Mouse (Mus musculus) C2C12 (cell line): ENCODE measurements around the gene Lef1. TPM values are rescaled to one million over a fixed set of nuclear protein-coding genes. Genes with fewer than 3 reads are reported as not detected.

ENCODE experiments used
- H3K27me3 ChIP-seq: one replicate; pipeline ENCODE4 v1.6.1; 2011; ENCODE audit not compliant: control insufficient read depth, insufficient read depth, insufficient read length
- H3K36me3 ChIP-seq: one replicate; pipeline ENCODE4 v1.6.1; 2011; ENCODE audit not compliant: control insufficient read depth, insufficient read depth
- H3K4me3 ChIP-seq: one replicate; pipeline ENCODE4 v1.5.1; 2011; ENCODE audit warnings: mild to moderate bottlenecking, control low read depth; ENCODE audit not compliant: poor library complexity, insufficient read depth, severe bottlenecking
- H3K79me2 ChIP-seq: one replicate; pipeline ENCODE4 v1.6.1; 2011; ENCODE audit not compliant: control insufficient read depth, insufficient read depth
- H3K79me3 ChIP-seq: one replicate; pipeline ENCODE4 v1.6.1; 2011; ENCODE audit warnings: low read depth, control low read depth
- H3ac ChIP-seq: one replicate; pipeline ENCODE3; 2011; ENCODE audit warnings: low read depth; ENCODE audit not compliant: control insufficient read depth, insufficient read length
- CEBPB ChIP-seq: IDR thresholded peaks from one replicate; pipeline ENCODE4 v1.6.1; 2011; ENCODE audit warnings: low read depth, mild to moderate bottlenecking, control low read depth, moderate library complexity
- CTCF ChIP-seq: IDR thresholded peaks from one replicate; pipeline ENCODE4 v1.5.1; 2011; ENCODE audit not compliant: control insufficient read depth, insufficient read depth, insufficient read length
- FOSL1 ChIP-seq: IDR thresholded peaks from one replicate; pipeline ENCODE4 v1.8.0; 2011; ENCODE audit warnings: mild to moderate bottlenecking, low read length; ENCODE audit not compliant: poor library complexity, insufficient read depth, severe bottlenecking
- MAX ChIP-seq: IDR thresholded peaks from one replicate; pipeline ENCODE4 v1.6.1; 2011; ENCODE audit warnings: mild to moderate bottlenecking, control low read depth
- MYOD1 ChIP-seq: IDR thresholded peaks from one replicate; pipeline ENCODE4 v1.6.1; 2011; ENCODE audit warnings: low read depth; ENCODE audit not compliant: control insufficient read depth, insufficient read length
- MYOG ChIP-seq: IDR thresholded peaks from one replicate; pipeline ENCODE4 v1.6.1; 2011; ENCODE audit not compliant: control insufficient read depth, insufficient read length; ENCODE audit errors: extremely low read depth
- USF1 ChIP-seq: IDR thresholded peaks from one replicate; pipeline ENCODE4 v1.6.1; 2011; ENCODE audit warnings: low read depth, mild to moderate bottlenecking, control low read depth, moderate library complexity
- polyA plus RNA-seq: library from polyadenylated mRNA; unstranded; fragments of >200 nt; fragmentation: generic; extraction: Trizol; gene quantifications from one replicate; pipeline ENCODE4 v1.2.1, GENCODE M21; 2012; ENCODE audit warnings: missing spikeins

The Lef1 gene
- polyA plus RNA-seq, 1 experiment, result 4.6 TPM

GRCm38 (mm10) chr3:131159881-131160615, 49.8 kb downstream of the Lef1 start:
- TF ChIP-seq CTCF (no peak), MYOD1 (no peak), USF1 (no peak), MYOG (no peak), CEBPB (no peak), MAX (no peak), FOSL1 (no peak)
- H3K4me3 ChIP-seq, result no peak overlapping the region

GRCm38 (mm10) chr3:131160921-131161320, 50.6 kb downstream of the Lef1 start:
- Histone ChIP-seq H3K79me3 (no peaks in the 10 kb centered on the region), H3K36me3 (no peaks in the 10 kb centered on the region), H3ac (no peak overlapping the region), H3K79me2 (no peaks in the 10 kb centered on the region), H3K4me3 (no peak overlapping the region), H3K27me3 (no peaks in the 10 kb centered on the region)
- TF ChIP-seq USF1 (no peak), FOSL1 (no peak), CEBPB (no peak), MYOG (no peak), MYOD1 (no peak), CTCF (no peak), MAX (no peak)

More at GRCm38 (mm10) chr3:131159881-131160615, 49.8 kb downstream of the Lef1 start:
- Histone ChIP-seq H3K79me3 (no peaks in the 10 kb centered on the region), H3ac (no peak overlapping the region), H3K36me3 (no peaks in the 10 kb centered on the region), H3K79me2 (no peaks in the 10 kb centered on the region), H3K27me3 (no peaks in the 10 kb centered on the region)

- Histone ChIP-seq H3K36me3 (no peaks in the 10 kb centered on the region), H3K79me3 (no peaks in the 10 kb centered on the region), H3K79me2 (no peaks in the 10 kb centered on the region), H3K4me3 (no peak overlapping the region), H3ac (no peak overlapping the region), H3K27me3 (no peaks in the 10 kb centered on the region)
- TF ChIP-seq USF1 (no peak), CEBPB (no peak), MYOG (no peak), MAX (no peak), CTCF (no peak), FOSL1 (no peak), MYOD1 (no peak)
Measured at GRCm38 (mm10) chr3:131167731-131168130, 57.5 kb downstream of the Lef1 start.

- no peak overlapping the region for H3K4me3 ChIP-seq
- H3K36me3 ChIP-seq, result no peaks in the 10 kb centered on the region
- H3K27me3 ChIP-seq, result no peaks in the 10 kb centered on the region
- H3ac ChIP-seq, result no peak overlapping the region
- no peaks in the 10 kb centered on the region for H3K79me2 ChIP-seq
- no peaks in the 10 kb centered on the region for H3K79me3 ChIP-seq
- no peak for TF ChIP-seq MAX
- no peak for TF ChIP-seq MYOG
- no peak for TF ChIP-seq MYOD1
- TF ChIP-seq USF1, result no peak
- no peak for TF ChIP-seq CEBPB
- no peak for TF ChIP-seq CTCF
- TF ChIP-seq FOSL1, result no peak
Measured at GRCm38 (mm10) chr3:131169161-131169560, 58.9 kb downstream of the Lef1 start.

GRCm38 (mm10) chr3:131170099-131170643, 59.9 kb downstream of the Lef1 start:
- Histone ChIP-seq H3K36me3 (no peaks in the 10 kb centered on the region), H3K79me3 (no peaks in the 10 kb centered on the region), H3K4me3 (no peak overlapping the region), H3ac (no peak overlapping the region), H3K79me2 (no peaks in the 10 kb centered on the region), H3K27me3 (no peaks in the 10 kb centered on the region)
- no peak for TF ChIP-seq CTCF
- TF ChIP-seq FOSL1, result no peak
- TF ChIP-seq MYOG, result no peak
- TF ChIP-seq MYOD1, result no peak
- TF ChIP-seq CEBPB, result no peak
- TF ChIP-seq MAX, result no peak
- no peak for TF ChIP-seq USF1
